8 mouse cellular contexts compared by ENCODE assay signal in the genomic region with DNA sequence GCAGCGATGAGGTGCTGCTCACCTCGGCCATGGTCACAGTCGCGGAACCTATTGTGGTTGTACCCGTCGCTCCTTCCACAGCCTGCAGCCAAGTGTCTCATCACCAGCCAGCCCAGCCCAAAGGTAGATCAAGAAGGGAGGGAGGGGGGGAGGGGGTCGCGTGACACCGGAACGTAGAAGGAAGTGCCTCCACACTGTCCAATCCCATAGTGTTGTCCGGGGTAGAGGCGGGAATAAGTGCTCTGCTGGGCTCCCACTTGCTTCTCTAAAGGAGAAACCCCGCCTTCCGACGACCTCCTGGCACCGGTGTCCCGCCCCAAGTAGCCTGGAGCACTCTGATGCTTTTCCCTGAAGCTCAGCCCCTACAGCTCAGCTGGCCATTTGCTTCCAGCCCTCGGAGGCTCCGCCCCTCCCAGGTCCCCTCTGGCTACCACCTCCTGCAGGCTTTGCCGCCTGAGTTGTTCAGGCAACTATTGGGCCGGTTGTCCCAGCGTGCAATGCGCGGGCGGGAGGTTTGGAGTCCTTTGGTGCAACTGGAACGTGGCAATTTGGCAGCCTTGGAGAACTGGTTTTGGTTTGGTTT. TPM values are rescaled to one million over a fixed set of nuclear protein-coding genes. Genes with fewer than 3 reads are reported as not detected.
DNase-seq lines count a peak whose midpoint lies in the region; ATAC-seq lines count a peak whose summit lies in the region.

Gene Mospd2 (minus strand): TSS at position 183 of the 583 bp plus-strand sequence.
Gene Fancb (plus strand): TSS at position 400 of the 583 bp plus-strand sequence.

- DNase-seq in NIH3T3 (ENCODE audit: low read depth) = peak; percentile 94
- DNase-seq in cerebellum, postnatal 10 days = peak; percentile 87 to 92
- DNase-seq in frontal cortex, postnatal 10 days (ENCODE audit: low spot score in 2 of 2) = peak; percentile 78 to 83
- peak; percentile 41 to 51 for DNase-seq in layer of hippocampus, postnatal 25 days (ENCODE audit: extremely low spot score in 1 of 2, low spot score in 1 of 2)
- DNase-seq in lung, postnatal 25 days (ENCODE audit: low spot score) = peak; percentile 95
- DNase-seq in retina, embryonic 14.5 days (ENCODE audit: low spot score) = peak; percentile 86
- DNase-seq in thymus, postnatal 4 days = peak; percentile 76

- peak; percentile 100 for ATAC-seq in hindbrain, embryonic 13.5 days (ENCODE audit: low FRiP score)

- H3K9me3 ChIP-seq in hindbrain, embryonic 13.5 days = no peaks in the 10 kb centered on the region

- H3K36me3 ChIP-seq in hindbrain, embryonic 13.5 days = no peaks in the 10 kb centered on the region

- peak within 1 kb of the TSS; percentile 55 for H3K4me3 ChIP-seq in hindbrain, embryonic 13.5 days

- H3K4me2 ChIP-seq in hindbrain, embryonic 13.5 days = peak within 1 kb of the TSS; percentile 57

- WGBS in hindbrain, embryonic 13.5 days = 15% methylated on average over 26 of the region's 26 CpGs

- peak within 1 kb of the TSS; percentile 68 for H3K9ac ChIP-seq in hindbrain, embryonic 13.5 days

- H3K27ac ChIP-seq in hindbrain, embryonic 13.5 days = peak within 1 kb of the TSS; percentile 74

- H3K27me3 ChIP-seq in hindbrain, embryonic 13.5 days = no peaks in the 10 kb centered on the region

- H3K4me1 ChIP-seq in hindbrain, embryonic 13.5 days (replicated peaks) = peaks cover 17% of the 10 kb centered on the region

RNA-seq across cellular contexts. Expression of gene Mospd2, which starts in this region (rescaled TPM):
- 14.4 and 16.7 TPM in 2 replicates for polyA plus RNA-seq in hindbrain, embryonic 13.5 days (2015; fragmentation: Nextera tagmentation; extraction: Ambion mirVana)
- total RNA-seq in layer of hippocampus, postnatal 25 days (2021) = 10 to 100 TPM; 19.0 to 21.9 TPM

RNA-seq across cellular contexts. Expression of gene Fancb, which starts in this region (rescaled TPM):
- polyA plus RNA-seq in hindbrain, embryonic 13.5 days (2015; fragmentation: Nextera tagmentation; extraction: Ambion mirVana) = 3.1 and 3.3 TPM in 2 replicates
- total RNA-seq in layer of hippocampus, postnatal 25 days (2021) = 1 to 10 TPM; 1.5 to 1.8 TPM

Comparison
In these comparisons a context has a peak if more than half of its experiments do, and no peak if none do; other contexts are left out.
1. Peak in every context shown above with its lines: DNase-seq, ATAC-seq, H3K4me3 ChIP-seq and H3K27ac ChIP-seq.